Mouse (Mus musculus) regulatory T cell (primary cell): Measurements from ENCODE around the gene Lemd2.

Experiments
- in situ Hi-C: fragments of 300-600 bp; cut with MboI, MseI; formaldehyde crosslinking; loops from one replicate; pipeline ENCODE4 v1.15.1; 2025; ENCODE audit warnings: high pct_unique_total_duplicates

Lemd2 gene

DNA sequence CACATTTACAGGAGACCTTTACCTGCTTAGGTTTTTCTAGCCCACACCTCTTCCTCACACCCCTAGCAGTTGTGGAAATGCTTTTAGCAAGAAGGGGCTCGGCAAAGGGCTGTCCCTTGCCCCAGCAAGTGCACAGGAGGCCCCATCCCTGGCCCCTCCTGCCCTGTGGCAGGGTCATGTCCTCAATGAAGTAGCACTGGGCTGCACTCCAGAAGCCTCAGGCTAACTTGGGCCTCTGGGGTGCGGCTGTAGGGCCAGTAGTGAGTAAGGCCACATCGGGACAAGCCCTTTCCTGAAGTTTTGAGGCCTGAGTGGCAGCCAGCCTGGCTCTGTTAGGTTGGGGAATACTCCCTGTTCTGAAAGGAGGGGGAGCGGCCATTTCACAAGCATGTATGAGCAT lies 43.4 kb downstream of the Lemd2 start:
- in situ Hi-C loops, result no loop called here

DNA sequence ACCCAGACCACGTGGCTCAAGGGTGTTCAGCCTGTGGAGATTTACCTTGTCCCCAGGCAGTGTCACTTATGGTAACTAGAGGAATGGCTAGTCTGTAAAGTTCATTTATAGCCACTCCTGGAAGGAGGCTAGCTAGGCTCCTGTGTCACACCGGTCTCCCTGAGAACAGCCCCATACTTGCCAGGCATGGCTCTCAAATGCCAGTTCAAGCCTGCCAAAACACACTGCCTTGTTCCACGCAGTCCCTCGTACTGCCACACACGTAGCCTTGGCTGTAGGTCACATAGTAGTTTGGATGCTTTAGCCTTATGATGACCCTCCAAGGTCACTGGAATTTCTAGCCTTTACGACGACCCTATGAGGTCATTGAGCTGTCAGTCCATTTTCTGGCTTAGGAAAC lies 45.1 kb downstream of the Lemd2 start:
- in situ Hi-C loops, result no loop called here

DNA sequence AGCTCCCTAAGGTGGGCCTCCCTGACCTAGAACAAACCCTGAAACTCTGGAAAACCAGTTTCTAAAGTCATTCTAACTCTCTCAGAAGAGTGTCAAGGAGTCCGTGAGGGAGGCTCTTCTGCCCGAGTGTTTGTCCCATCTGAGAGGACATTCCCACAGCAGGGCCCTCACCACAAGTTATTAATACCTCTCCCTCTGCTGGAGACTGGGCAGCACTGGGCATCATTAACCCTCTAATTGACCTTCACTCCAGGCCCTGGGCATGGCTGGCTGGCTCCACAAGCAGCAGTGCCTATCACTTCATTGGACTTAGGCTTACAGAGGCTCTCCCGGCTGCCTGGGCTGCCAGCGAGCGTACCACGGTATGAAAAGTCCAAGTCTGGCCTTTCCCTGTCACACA lies 45.8 kb downstream of the Lemd2 start:
- in situ Hi-C loops, result no loop called here

- in situ Hi-C loops, result no loop called here
These were observed 48.5 kb downstream of the Lemd2 start for GRCm38 (mm10) chr17:27155752-27156151.

DNA sequence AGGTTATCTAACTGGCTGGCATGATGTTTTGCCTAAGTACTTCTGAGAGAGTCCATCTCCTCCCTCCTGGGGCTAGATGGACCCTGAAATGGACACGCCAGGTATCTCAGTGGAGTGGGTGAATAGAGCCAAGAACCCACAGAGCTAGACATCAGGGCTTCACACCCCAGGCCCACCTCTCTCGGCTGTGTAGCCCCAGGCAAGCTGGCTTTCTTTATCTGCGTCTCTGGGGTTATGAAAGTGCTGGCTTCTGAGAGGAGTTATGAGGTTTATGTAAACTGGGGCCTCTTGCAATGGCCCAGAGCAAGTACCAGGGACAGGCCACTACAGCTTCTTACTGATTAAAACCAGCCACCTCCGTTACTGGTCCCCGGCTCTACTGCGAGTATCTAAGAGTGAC lies 49.4 kb downstream of the Lemd2 start:
- in situ Hi-C loops, result no loop called here

GRCm38 (mm10) chr17:27154256-27154655 lies 50.0 kb downstream of the Lemd2 start:
- in situ Hi-C loops, result no loop called here

GRCm38 (mm10) chr17:27153773-27154193 lies 50.5 kb downstream of the Lemd2 start:
- in situ Hi-C loops, result no loop called here

DNA sequence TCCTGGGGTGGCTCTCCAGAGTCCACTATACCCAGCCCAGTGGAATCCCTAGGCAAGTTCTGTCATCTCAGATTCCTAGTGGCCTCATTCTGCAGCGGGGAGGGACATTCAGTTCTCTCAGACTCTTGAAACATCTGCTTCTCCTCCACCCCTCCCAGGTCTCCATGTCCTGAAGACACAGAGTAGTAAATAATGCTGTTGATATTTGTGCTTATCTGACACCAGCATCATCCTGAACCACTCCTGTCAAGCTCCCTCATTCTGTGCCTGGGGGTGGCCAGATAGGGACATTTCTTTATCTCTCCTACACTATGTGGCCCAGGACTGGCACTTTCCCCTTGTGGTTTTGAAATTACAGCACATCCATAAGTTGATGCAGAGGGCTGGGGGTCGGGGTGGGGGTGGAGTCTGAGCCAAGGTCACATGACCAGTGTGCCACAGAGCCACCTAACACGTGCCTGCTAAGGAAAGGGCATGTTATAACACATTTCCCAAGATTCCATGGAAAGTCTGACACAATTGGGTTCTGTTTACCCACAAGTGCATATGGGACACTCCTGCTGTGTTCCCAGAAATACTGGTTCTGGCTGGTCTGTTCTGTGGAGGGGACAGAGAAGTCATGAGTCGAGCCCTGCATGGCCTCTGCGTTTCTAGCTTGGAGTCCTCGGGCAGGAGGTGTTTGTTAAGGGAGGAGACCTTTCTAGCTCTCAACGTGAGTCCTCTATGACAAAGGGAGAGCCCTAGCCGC lies 51.1 kb downstream of the Lemd2 start:
- in situ Hi-C loops, result no loop called here

DNA sequence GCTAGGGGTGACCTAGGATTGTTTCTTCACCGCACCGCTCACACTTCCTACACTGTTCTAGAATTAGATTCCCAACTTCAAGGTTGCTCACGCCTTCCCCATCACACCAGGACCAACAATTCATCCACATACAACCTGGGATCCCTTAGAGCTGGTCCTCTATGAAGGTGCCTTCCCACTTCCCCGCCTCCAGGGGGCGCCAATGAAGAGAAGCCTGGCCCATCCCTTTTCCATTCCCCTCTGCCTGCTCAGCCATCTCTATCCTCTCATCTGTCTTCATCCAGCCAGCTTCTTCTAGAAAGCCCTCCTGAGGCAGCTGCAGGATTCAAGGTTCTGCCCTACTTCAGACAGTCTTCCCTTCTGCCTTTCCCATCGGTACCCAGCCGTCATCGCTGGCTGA lies 52.9 kb downstream of the Lemd2 start:
- in situ Hi-C loops, result no loop called here

DNA sequence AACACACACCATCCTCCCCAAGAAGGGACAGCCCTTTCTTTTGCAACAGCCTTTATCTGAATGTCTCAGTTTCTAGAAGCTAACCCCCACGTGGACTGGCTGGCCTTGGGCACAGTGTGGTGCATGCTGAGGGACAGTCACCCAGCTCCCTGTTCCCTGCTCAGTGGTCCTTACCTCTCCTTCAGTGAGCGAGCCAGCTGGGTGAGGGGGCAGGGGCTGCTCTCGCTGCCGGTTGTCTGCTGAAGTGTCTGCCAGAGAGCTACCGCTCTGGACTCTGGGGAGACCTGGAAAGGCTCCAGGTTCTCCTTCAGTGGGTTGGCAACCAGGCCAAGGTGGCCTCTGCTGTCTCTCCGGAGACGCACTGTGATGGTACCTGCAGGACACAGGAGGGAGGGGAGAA lies 53.4 kb downstream of the Lemd2 start:
- in situ Hi-C loops, result no loop called here

DNA sequence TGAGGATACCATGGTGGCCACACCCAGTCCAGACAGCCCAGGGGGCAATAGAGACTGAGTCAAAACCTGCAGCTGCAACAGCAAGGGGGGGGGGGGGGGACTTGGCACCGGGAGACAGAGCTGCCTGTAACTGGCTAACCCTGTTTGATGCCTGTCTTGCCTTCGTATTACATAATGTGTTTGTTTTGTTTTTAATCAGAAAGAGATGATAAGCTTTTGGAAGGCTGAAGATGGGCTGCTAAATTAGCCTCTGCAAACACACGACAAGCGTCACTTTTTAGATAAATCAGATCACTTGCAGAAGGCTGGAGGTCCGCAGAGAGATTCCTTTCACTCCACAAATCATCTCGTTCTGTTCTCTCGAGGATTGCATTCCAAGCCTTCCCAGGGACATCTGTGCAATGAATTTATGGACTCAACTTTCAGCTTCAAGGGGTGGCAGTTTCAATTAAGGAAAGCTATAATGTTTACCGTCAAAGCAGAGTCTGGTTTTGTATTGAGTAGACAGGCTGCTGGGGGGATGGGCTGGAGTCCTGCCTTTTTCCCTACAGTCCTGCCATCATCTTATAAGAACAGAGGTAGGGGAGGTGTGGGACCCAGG lies 57.8 kb downstream of the Lemd2 start:
- in situ Hi-C loops, result no loop called here

- in situ Hi-C loops, result no loop called here
These were observed 60.1 kb downstream of the Lemd2 start for GRCm38 (mm10) chr17:27144152-27144551.

DNA sequence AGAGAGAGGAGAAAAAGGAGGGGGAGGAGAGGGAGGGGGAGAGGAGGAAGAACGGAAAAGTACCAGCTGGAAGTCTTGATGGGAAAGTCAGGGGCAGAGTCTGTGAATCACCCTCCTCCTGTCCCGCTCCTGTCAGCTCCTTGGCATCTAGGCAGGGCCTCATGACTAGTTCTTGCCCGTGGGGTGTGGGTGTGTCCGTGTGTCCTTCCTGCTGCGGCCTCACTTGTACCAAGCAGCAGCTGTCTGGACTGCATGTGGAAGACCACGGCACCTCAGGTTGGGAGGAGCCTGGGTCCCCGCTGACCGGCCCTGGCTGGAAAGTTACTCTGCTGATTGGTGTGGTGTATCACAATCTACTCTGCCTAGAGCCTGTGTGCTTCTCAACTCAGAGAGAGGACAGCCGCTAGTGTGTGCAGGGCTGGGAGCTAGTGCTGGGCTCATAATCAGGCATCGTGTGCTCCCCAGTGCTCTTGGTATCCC lies 62.3 kb downstream of the Lemd2 start:
- in situ Hi-C loops, result no loop called here

DNA sequence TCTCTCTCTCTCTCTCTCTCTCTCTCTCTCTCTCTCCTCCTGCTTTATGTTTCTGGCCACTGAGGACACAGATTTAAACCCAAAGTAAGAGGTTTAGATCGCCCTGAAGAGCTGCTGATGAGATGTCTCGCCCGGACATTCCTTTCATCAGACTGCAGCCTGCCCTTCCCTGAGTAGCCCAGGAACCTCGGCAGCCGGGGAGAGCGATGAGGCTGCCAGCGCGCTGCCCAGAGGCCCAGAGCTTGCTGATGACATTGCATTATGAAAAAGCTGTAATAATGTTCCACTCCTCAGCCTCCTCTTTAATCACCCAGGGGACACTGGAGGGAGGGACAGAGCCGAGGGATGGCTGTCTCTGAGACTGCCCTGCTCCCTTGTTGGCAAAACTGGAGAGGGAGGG lies 64.0 kb downstream of the Lemd2 start:
- in situ Hi-C loops, result no loop called here
